Mouse (Mus musculus): ENCODE results near the gene Raf1. TPM values are rescaled to one million over a fixed set of nuclear protein-coding genes. Genes with fewer than 3 reads are reported as not detected.

The Raf1 gene
- total and polyA plus RNA-seq, 3 experiments, result 79.3 to 80.7 TPM; not detected in 1

- peak overlapping the region; percentile 94 for H3K9ac ChIP-seq (ENCODE audit: control insufficient read depth, low read depth, low read length, poor library complexity, severe bottlenecking)
- H3K4me3 ChIP-seq (ENCODE audit: control insufficient read depth in 1 of 2, insufficient read depth in 1 of 2, low read depth in 2 of 2, low read length in 2 of 2), result peak overlapping the region; percentile 82 to 85
- DNase-seq (ENCODE audit: low read depth, low spot score), result peak; percentile 72
- H3K4me1 ChIP-seq (ENCODE audit: control insufficient read depth in 1 of 2, insufficient read depth in 2 of 2, low read length in 2 of 2), result peaks cover 0 to 18% of the 10 kb centered on the region in 2 experiments; a peak in 3 of 4 replicates
- H3K27me3 ChIP-seq (ENCODE audit: control insufficient read depth in 1 of 2, insufficient read depth in 2 of 2, low read length in 2 of 2), result no peaks in the 10 kb centered on the region
- H3K9me3 ChIP-seq (replicated peaks; ENCODE audit: insufficient read depth, low read length), result no peaks in the 10 kb centered on the region
- H3K36me3 ChIP-seq (ENCODE audit: control insufficient read depth in 1 of 2, insufficient read depth in 2 of 2, low read length in 2 of 2), result peaks cover 0 to 32% of the 10 kb centered on the region in 2 experiments; a peak in 2 of 4 replicates
- peak overlapping the region; percentile 85 for H3K27ac ChIP-seq (ENCODE audit: control insufficient read depth, low read depth, low read length)
- TF ChIP-seq UBTF (IDR thresholded peaks at IDR 0.05; ENCODE audit: borderline replicate concordance, insufficient read depth, low read depth, low read length) (0 out of 2 replicates have a peak, but pooled peaks have one; percentile 22), ZNF384 (IDR thresholded peaks at IDR 0.05; ENCODE audit: low read depth, low read length) (no peak), MAX (IDR thresholded peaks at IDR 0.05; ENCODE audit: low read length) (0 out of 2 replicates have a peak, but pooled peaks have one; percentile 42), SIN3A (IDR thresholded peaks at IDR 0.05; ENCODE audit: low read length) (peak; percentile 26; the same call in 1 of the 2 replicates), MAZ (IDR thresholded peaks at IDR 0.05; ENCODE audit: low read depth, low read length) (no peak)
- peaks cover 51% of the 10 kb centered on the region for H3K79me2 ChIP-seq (ENCODE audit: control insufficient read depth, insufficient read depth, low read length, poor library complexity)
Observed at GRCm38 (mm10) chr6:115675508-115676336, 713 bp downstream of the Raf1 start.

GRCm38 (mm10) chr6:115675166-115675507 is 1.3 kb downstream of the Raf1 start:
- H3K4me3 ChIP-seq (ENCODE audit: control insufficient read depth in 1 of 2, insufficient read depth in 1 of 2, low read depth in 2 of 2, low read length in 2 of 2), result peak overlapping the region; percentile 82 to 85
- peaks cover 57% of the 10 kb centered on the region for H3K79me2 ChIP-seq (ENCODE audit: control insufficient read depth, insufficient read depth, low read length, poor library complexity)
- H3K9me3 ChIP-seq (replicated peaks; ENCODE audit: insufficient read depth, low read length), result no peaks in the 10 kb centered on the region
- TF ChIP-seq MXI1 (IDR thresholded peaks at IDR 0.05; ENCODE audit: low read depth, low read length) (peak; percentile 4; the same call in 1 of the 2 replicates), USF2 (IDR thresholded peaks at IDR 0.05; ENCODE audit: borderline replicate concordance in 1 of 2, insufficient read depth in 1 of 2, low read depth in 1 of 2, low read length in 2 of 2) (no peak), HCFC1 (IDR thresholded peaks at IDR 0.05; ENCODE audit: low read depth, low read length) (no peak)
- no peak for DNase-seq (ENCODE audit: low read depth, low spot score)
- H3K36me3 ChIP-seq (ENCODE audit: control insufficient read depth in 1 of 2, insufficient read depth in 2 of 2, low read length in 2 of 2), result peaks cover 0 to 32% of the 10 kb centered on the region in 2 experiments; a peak in 2 of 4 replicates
- H3K27ac ChIP-seq (ENCODE audit: control insufficient read depth, low read depth, low read length), result no peak overlapping the region
- peaks cover 0 to 18% of the 10 kb centered on the region in 2 experiments; a peak in 3 of 4 replicates for H3K4me1 ChIP-seq (ENCODE audit: control insufficient read depth in 1 of 2, insufficient read depth in 2 of 2, low read length in 2 of 2)
- H3K27me3 ChIP-seq (ENCODE audit: control insufficient read depth in 1 of 2, insufficient read depth in 2 of 2, low read length in 2 of 2), result no peaks in the 10 kb centered on the region
- H3K9ac ChIP-seq (ENCODE audit: control insufficient read depth, low read depth, low read length, poor library complexity, severe bottlenecking), result peak overlapping the region; percentile 94

GRCm38 (mm10) chr6:115674316-115674715 is 2.1 kb downstream of the Raf1 start:
- no peaks in the 10 kb centered on the region for H3K27me3 ChIP-seq (ENCODE audit: control insufficient read depth in 1 of 2, insufficient read depth in 2 of 2, low read length in 2 of 2)
- peaks cover 64% of the 10 kb centered on the region for H3K79me2 ChIP-seq (ENCODE audit: control insufficient read depth, insufficient read depth, low read length, poor library complexity)
- no peak for DNase-seq (ENCODE audit: low read depth, low spot score)
- peaks cover 0 to 32% of the 10 kb centered on the region in 2 experiments; a peak in 2 of 4 replicates for H3K36me3 ChIP-seq (ENCODE audit: control insufficient read depth in 1 of 2, insufficient read depth in 2 of 2, low read length in 2 of 2)
- no peaks in the 10 kb centered on the region for H3K9me3 ChIP-seq (replicated peaks; ENCODE audit: insufficient read depth, low read length)
- H3K4me1 ChIP-seq (ENCODE audit: control insufficient read depth in 1 of 2, insufficient read depth in 2 of 2, low read length in 2 of 2), result peaks cover 0 to 18% of the 10 kb centered on the region in 2 experiments; a peak in 3 of 4 replicates
- peak overlapping the region; percentile 94; the same call in 1 of the 2 replicates for H3K9ac ChIP-seq (ENCODE audit: control insufficient read depth, low read depth, low read length, poor library complexity, severe bottlenecking)
- no peak overlapping the region for H3K27ac ChIP-seq (ENCODE audit: control insufficient read depth, low read depth, low read length)
- TF ChIP-seq GATA1 (IDR thresholded peaks at IDR 0.05; ENCODE audit: low read depth, low read length), result 0 out of 2 replicates have a peak, but pooled peaks have one; percentile 31
- peak; percentile 54 for TF ChIP-seq RCOR1 (IDR thresholded peaks at IDR 0.05; ENCODE audit: low read depth, low read length)
- no peak for TF ChIP-seq USF2 (IDR thresholded peaks at IDR 0.05; ENCODE audit: borderline replicate concordance in 1 of 2, insufficient read depth in 1 of 2, low read depth in 1 of 2, low read length in 2 of 2)
- TF ChIP-seq EP300 (IDR thresholded peaks at IDR 0.05; ENCODE audit: low read depth in 1 of 2, low read length in 2 of 2), result no peak
- peak overlapping the region; percentile 7 to 85 for H3K4me3 ChIP-seq (ENCODE audit: control insufficient read depth in 1 of 2, insufficient read depth in 1 of 2, low read depth in 2 of 2, low read length in 2 of 2)

All from MEL (cell line).